Mouse (Mus musculus) hindlimb bud, embryonic 11.5 days (tissue): Measurements from ENCODE around the gene Col11a2.

Experiments
- DNase-seq: peaks from one replicate; pipeline ENCODE4 v3.0.0-alpha.2; 2012; ENCODE audit warnings: low read depth, low spot score; ENCODE audit errors: extremely low spot score

The Col11a2 gene

GRCm38 (mm10) chr17:34047404-34048050, 8.3 kb downstream of the Col11a2 start:
- no peak for DNase-seq

- DNase-seq: no peak
Measured at GRCm38 (mm10) chr17:34057224-34057623, 18.0 kb downstream of the Col11a2 start.

- no peak for DNase-seq
Measured at GRCm38 (mm10) chr17:34068864-34069263, 29.6 kb downstream of the Col11a2 start.

- DNase-seq: no peak
Measured at GRCm38 (mm10) chr17:34072091-34072490, 32.9 kb downstream of the Col11a2 start.

- DNase-seq: peak; percentile 46
Measured at GRCm38 (mm10) chr17:34075271-34075670, 36.0 kb downstream of the Col11a2 start.

- peak; percentile 70 for DNase-seq
Measured at GRCm38 (mm10) chr17:34077549-34077948, 38.3 kb downstream of the Col11a2 start.

GRCm38 (mm10) chr17:34078148-34078547, 38.9 kb downstream of the Col11a2 start:
- DNase-seq: no peak

- no peak for DNase-seq
Measured at GRCm38 (mm10) chr17:34079002-34079401, 39.8 kb downstream of the Col11a2 start.

GRCm38 (mm10) chr17:34079621-34080020, 40.4 kb downstream of the Col11a2 start:
- DNase-seq: no peak

GRCm38 (mm10) chr17:34083104-34083503, 43.9 kb downstream of the Col11a2 start:
- no peak for DNase-seq

- no peak for DNase-seq
Measured at GRCm38 (mm10) chr17:34087386-34087785, 48.1 kb downstream of the Col11a2 start.

GRCm38 (mm10) chr17:34088124-34088523, 48.9 kb downstream of the Col11a2 start:
- no peak for DNase-seq

GRCm38 (mm10) chr17:34090923-34091322, 51.7 kb downstream of the Col11a2 start:
- DNase-seq: no peak

GRCm38 (mm10) chr17:34092197-34092875, 53.1 kb downstream of the Col11a2 start, which contains the start of gene H2-Oa:
Gene H2-Oa, plus strand, starts transcription at chr17:34092340.
- no peak for DNase-seq

GRCm38 (mm10) chr17:34093199-34093874, 54.1 kb downstream of the Col11a2 start:
- no peak for DNase-seq

GRCm38 (mm10) chr17:34094283-34095035, 55.2 kb downstream of the Col11a2 start:
- no peak for DNase-seq

- no peak for DNase-seq
Measured at GRCm38 (mm10) chr17:34096497-34097010, 57.3 kb downstream of the Col11a2 start.

GRCm38 (mm10) chr17:34097272-34097671, 58.0 kb downstream of the Col11a2 start:
- DNase-seq: no peak

- no peak for DNase-seq
Measured at GRCm38 (mm10) chr17:34098709-34099479, 59.7 kb downstream of the Col11a2 start.

- no peak for DNase-seq
Measured at GRCm38 (mm10) chr17:34099531-34099930, 60.3 kb downstream of the Col11a2 start.
